Mouse (Mus musculus): ENCODE measurements around the gene Nbeal2. TPM values are rescaled to one million over a fixed set of nuclear protein-coding genes. Genes with fewer than 3 reads are reported as not detected.

Nbeal2 gene
- total RNA-seq (2023), result 10 to 100 TPM; 33.5 to 41.6 TPM

DNA sequence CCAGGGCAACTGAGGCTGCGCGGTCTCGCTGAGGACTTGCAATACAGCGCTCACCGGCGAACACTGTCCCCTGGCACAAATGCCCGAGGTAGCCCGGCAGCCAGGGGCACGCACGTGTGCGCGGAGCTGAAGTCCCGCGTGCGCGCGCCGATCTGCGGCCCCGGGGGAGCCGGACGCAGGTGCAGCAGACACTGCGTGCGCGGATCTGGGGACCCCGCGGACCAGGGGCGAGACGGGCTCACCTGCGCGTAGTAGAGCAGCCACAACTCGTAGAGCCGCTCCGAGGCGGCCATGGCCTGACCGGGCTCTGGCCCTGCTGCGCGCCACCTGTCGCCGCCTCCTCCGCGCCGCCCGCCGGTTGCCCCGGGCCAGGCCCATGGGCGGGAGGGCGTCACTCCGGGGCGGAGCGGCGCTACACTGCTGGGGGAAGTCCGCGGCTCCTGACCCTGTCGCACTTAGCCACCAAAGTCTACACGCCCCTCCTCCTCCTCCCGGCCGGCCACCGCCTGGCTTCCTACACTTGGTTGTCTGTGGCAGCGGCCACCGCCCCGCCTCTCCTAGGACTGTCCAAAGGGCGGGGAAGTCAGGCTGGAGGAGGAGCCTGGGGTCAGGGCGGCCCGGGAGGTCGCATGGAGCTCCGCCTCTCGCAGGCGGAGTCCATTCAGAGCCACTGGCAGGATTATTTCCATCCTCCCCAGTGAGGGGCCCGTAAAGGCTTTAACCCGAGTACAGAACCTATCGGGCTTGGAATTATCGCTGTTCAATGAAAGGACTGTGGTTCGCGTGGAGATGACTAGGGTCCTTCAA, at the start of gene Nbeal2:
Gene Nbeal2, minus strand, starts transcription at position 507 of the 807 bp plus-strand sequence.

DNA sequence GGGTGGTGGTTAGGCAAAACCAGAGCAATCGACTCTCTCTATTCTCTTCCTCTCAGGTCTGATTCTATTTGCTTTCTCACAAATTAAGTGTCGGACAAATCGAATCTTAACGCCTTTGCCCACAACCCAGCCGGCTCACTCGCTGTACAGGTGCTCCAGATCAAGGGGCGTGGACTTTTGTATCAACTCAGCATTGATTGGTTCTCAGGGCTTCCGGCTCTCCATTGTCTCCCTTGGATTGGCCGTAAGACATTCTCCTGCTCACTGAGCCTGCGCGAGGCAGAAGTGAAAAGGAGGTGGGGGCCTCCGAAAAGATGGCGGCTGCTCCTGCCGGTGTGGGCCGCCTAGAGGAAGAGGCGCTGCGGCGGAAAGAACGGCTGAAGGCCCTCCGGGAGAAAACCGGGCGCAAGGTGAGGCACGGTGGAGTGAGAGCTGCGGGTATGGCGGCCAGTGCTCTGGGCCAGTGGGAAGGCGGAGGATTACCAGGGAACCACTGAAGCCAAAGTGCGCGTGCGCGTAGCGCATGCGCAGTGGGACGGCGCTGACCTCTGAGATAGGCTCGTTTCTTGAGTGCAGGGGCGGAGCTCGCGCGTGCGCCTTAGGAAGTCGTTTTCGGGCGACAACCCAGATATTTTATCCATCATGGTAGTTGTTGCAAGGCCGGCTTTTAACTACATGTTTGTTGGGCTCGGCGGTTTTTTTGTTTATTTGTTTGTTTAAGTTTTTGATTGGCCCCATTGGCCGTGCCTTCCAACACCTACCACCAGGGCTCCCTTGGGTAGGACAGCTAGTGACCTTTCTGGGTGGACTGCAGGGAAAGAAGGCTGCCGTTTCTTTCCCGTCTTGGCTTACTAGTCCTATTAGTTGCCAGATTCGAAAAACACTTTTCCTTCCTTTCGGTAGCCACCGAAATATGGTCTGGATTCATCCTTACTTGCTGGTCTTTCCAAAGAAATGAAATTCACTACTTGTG, 2.6 kb upstream of the Nbeal2 start, which contains the start of gene Ccdc12:
Gene Ccdc12, plus strand, starts transcription at position 255 of the 973 bp plus-strand sequence.

DNA sequence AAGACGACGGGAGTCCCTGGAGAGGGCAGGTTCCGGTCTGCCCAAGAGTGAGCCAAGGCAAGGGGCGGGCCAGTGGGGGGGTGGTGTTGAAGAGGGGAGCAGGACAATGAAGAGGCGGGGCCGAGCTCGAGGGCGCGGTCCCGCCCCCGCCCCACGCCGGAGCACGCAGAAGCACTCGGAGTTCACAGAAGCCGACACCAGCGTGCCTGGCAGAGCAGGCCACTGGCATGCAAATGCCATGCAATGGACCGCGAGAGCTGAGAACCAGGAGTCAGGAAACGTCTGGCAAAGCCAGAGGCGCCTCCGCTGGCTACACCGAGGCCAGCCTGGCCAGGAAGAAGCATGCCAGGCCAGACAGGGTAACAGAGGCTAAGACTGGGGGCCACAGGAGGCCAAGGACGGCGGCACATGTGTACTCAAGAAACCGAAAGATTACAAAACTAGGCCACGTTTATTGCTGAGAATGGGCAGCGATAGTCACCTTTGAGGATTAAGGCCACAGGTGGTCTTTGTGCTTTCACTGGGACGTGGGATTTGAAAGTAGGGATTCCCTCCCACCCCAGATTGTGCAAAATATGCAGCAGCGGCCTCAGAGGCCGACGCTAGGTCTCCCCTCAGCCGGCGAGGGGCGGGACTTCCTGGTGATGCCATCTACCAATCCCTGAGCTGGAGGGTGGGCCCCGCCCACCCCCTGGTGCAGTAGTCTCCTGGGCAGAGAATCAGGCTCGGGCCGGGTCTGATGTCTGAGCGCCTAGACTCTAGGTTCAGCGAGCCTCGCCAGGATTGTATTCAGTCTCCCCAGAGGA, 29.4 kb downstream of the Nbeal2 start, which contains the start of gene Nradd:
Gene Nradd, minus strand, starts transcription at position 92 of the 806 bp plus-strand sequence.

Other genes with a start within 250 kb of the Nbeal2 start
- gene Ptpn23, start 245.9 kb downstream of the Nbeal2 start, total RNA-seq (2023), result 100 to 1,000 TPM in 1 of 2 experiments, 10 to 100 TPM in 1; 69.8 to 108 TPM
- 1 to 10 TPM; 2.0 to 4.5 TPM for gene Ngp, start 234.4 kb downstream of the Nbeal2 start, total RNA-seq (2023)
- 10 to 100 TPM; 45.1 to 57.1 TPM for gene Klhl18, start 177.5 kb downstream of the Nbeal2 start, total RNA-seq (2023)
- 1 to 10 TPM; 2.8 to 4.2 TPM for gene Kif9, start 177.2 kb downstream of the Nbeal2 start, total RNA-seq (2023)
- 100 to 1,000 TPM; 220 to 226 TPM for gene Setd2, start 121.6 kb downstream of the Nbeal2 start, total RNA-seq (2023)
- 1 to 10 TPM; 2.7 to 3.8 TPM for gene Nradd, start 29.7 kb downstream of the Nbeal2 start, total RNA-seq (2023)
- gene Ccdc12, start 2.3 kb upstream of the Nbeal2 start, total RNA-seq (2023), result 10 to 100 TPM; 68.8 to 88.5 TPM
- gene Myl3, start 87.7 kb upstream of the Nbeal2 start, total RNA-seq (2023), result under 1 TPM in 1 of 2 experiments, not detected in 1; 0.83 TPM
- not detected for gene Pth1r, start 93.0 kb upstream of the Nbeal2 start, total RNA-seq (2023)
- gene Prss42, start 144.0 kb upstream of the Nbeal2 start, total RNA-seq (2023), result not detected
- gene Prss44, start 159.8 kb upstream of the Nbeal2 start, total RNA-seq (2023), result not detected
- gene Prss43, start 172.5 kb upstream of the Nbeal2 start, total RNA-seq (2023), result not detected
- not detected for gene Prss45, start 180.4 kb upstream of the Nbeal2 start, total RNA-seq (2023)
- gene Prss46, start 190.3 kb upstream of the Nbeal2 start, total RNA-seq (2023), result not detected
- gene Prss50, start 203.8 kb upstream of the Nbeal2 start, total RNA-seq (2023), result not detected
- gene Als2cl, start 225.7 kb upstream of the Nbeal2 start, total RNA-seq (2023), result 1 to 10 TPM in 1 of 2 experiments, under 1 TPM in 1; 0.68 to 1.1 TPM
- gene Tmie, start 226.0 kb upstream of the Nbeal2 start, total RNA-seq (2023), result not detected